Mouse (Mus musculus) heart, adult 2 months (tissue): ENCODE results near the gene Foxl2. TPM values are rescaled to one million over a fixed set of nuclear protein-coding genes. Genes with fewer than 3 reads are reported as not detected.

Experiments
- DNase-seq, 2 experiments: peaks; one replicate each; pipeline ENCODE4 v3.0.0; 2021
- H3K27ac ChIP-seq: fragments of 200-600 bp; 2 replicates; pipeline ENCODE4 v1.8.1; 2022
- H3K27me3 ChIP-seq: fragments of 200-500 bp; 2 replicates; pipeline ENCODE4 v1.6.1; 2012; ENCODE audit warnings: mild to moderate bottlenecking, low read length, inconsistent platforms, mixed read lengths; ENCODE audit not compliant: control insufficient read depth, insufficient read depth
- H3K36me3 ChIP-seq: fragments of 200-500 bp; 2 replicates; pipeline ENCODE4 v1.6.1; 2012; ENCODE audit warnings: low read length, inconsistent platforms; ENCODE audit not compliant: control insufficient read depth, insufficient read depth
- H3K4me1 ChIP-seq: fragments of 200-500 bp; 2 replicates; pipeline ENCODE4 v1.6.1; 2011; ENCODE audit warnings: low read length; ENCODE audit not compliant: control insufficient read depth, insufficient read depth
- H3K4me3 ChIP-seq: fragments of 200-600 bp; 2 replicates; pipeline ENCODE4 v1.8.1; 2022
- H3K79me2 ChIP-seq: fragments of 200-500 bp; replicated peaks from 2 replicates; pipeline ENCODE4 v1.6.1; 2012; ENCODE audit warnings: mild to moderate bottlenecking, inconsistent platforms, low read length, moderate library complexity, mixed read lengths; ENCODE audit not compliant: control insufficient read depth, insufficient read depth
- H3K9ac ChIP-seq: fragments of 200-500 bp; 2 replicates; pipeline ENCODE4 v1.6.1; 2012; ENCODE audit warnings: low read depth, mild to moderate bottlenecking, control low read depth, inconsistent platforms, low read length, mixed read lengths
- CTCF ChIP-seq: fragments of 200-600 bp; IDR thresholded peaks from 2 replicates; pipeline ENCODE4 v1.8.1; 2022; ENCODE audit warnings: antibody characterized with exemption, mild to moderate bottlenecking, moderate library complexity
- EP300 ChIP-seq: fragments of 200-500 bp; IDR thresholded peaks from 2 replicates; pipeline ENCODE4 v1.6.1; 2011; ENCODE audit warnings: low read depth, low read length, control low read depth; ENCODE audit not compliant: insufficient read depth
- POLR2A ChIP-seq: fragments of 200-500 bp; IDR thresholded peaks from 2 replicates; pipeline ENCODE4 v1.6.1; 2011; ENCODE audit warnings: mild to moderate bottlenecking, low read depth, low read length, control low read depth; ENCODE audit not compliant: insufficient read depth
- WGBS: fragments of 180-500 bp; shearing (Covaris S2); methylation state at CpG from one replicate; pipeline ENCODE4 v1.1.7; 2018; 5-methylcytosine and 5-hydroxymethylcytosine counted together
- intact Hi-C: fragments of 180-260 bp; cut with DNase I; formaldehyde crosslinking; loops from one replicate; pipeline ENCODE4 v1.15.1; 2025
- long read RNA-seq: library from polyadenylated mRNA; stranded (forward); transcript quantifications from one replicate; pipeline ENCODE4 v2.0.0, GENCODE M21; 2021
- polyA plus RNA-seq: library from polyadenylated mRNA; depleted of rRNA; stranded (reverse); fragments of >200 nt; gene quantifications from 2 replicates; pipeline ENCODE4 v1.2.3, GENCODE M21; 2012; rRNA removed
- total RNA-seq, 2 experiments: library from RNA; stranded (reverse); gene quantifications; 2 replicates each; pipeline ENCODE4 v1.2.3; 2021

Gene Foxl2
- total RNA-seq (not detected), polyA plus RNA-seq (not detected in 2 replicates)
- long read RNA-seq: 0 reads

GRCm38 (mm10) chr9:98955103-98955715 is at the start of gene Foxl2:
Gene Foxl2 (plus strand): TSS chr9:98955288.
- Histone ChIP-seq H3K9ac (no peak within 1 kb of the TSS), H3K27me3 (peaks cover 55% of the 10 kb centered on the region), H3K36me3 (no peaks in the 10 kb centered on the region), H3K79me2 (no peaks in the 10 kb centered on the region), H3K4me3 (peak within 1 kb of the TSS; percentile 45), H3K4me1 (peaks cover 2% of the 10 kb centered on the region; the same call in 1 of the 2 replicates), H3K27ac (no peak within 1 kb of the TSS)
- TF ChIP-seq EP300 (no peak), CTCF (no peak), POLR2A (no peak)
- WGBS: under 1% methylated on average over 56 of the region's 58 CpGs
- intact Hi-C loops: no loop called here
- DNase-seq: peak; percentile 26 to 51

GRCm38 (mm10) chr9:98920629-98921523 is 34.2 kb upstream of the Foxl2 start:
- Histone ChIP-seq H3K4me3 (no peak overlapping the region), H3K9ac (no peak overlapping the region), H3K36me3 (no peaks in the 10 kb centered on the region), H3K4me1 (no peaks in the 10 kb centered on the region), H3K79me2 (no peaks in the 10 kb centered on the region), H3K27ac (no peak overlapping the region), H3K27me3 (no peaks in the 10 kb centered on the region)
- intact Hi-C loops: no loop called here
- no peak for TF ChIP-seq EP300
- TF ChIP-seq CTCF: no peak
- no peak for TF ChIP-seq POLR2A
- no peak for DNase-seq
- WGBS: 86% methylated on average over 5 of the region's 5 CpGs

- WGBS: 29% methylated on average over 6 of the region's 6 CpGs
- no peak overlapping the region for H3K27ac ChIP-seq
- no peaks in the 10 kb centered on the region for H3K4me1 ChIP-seq
- H3K36me3 ChIP-seq: no peaks in the 10 kb centered on the region
- H3K9ac ChIP-seq: no peak overlapping the region
- no peaks in the 10 kb centered on the region for H3K79me2 ChIP-seq
- intact Hi-C loops: no loop called here
- no peak for DNase-seq
- H3K4me3 ChIP-seq: no peak overlapping the region
- H3K27me3 ChIP-seq: no peaks in the 10 kb centered on the region
- TF ChIP-seq CTCF: no peak
- TF ChIP-seq EP300: no peak
- no peak for TF ChIP-seq POLR2A
Observed at GRCm38 (mm10) chr9:98923119-98923518, 32.0 kb upstream of the Foxl2 start.

- Histone ChIP-seq H3K9ac (no peak overlapping the region), H3K4me3 (no peak overlapping the region), H3K27ac (no peak overlapping the region), H3K4me1 (no peaks in the 10 kb centered on the region), H3K36me3 (no peaks in the 10 kb centered on the region), H3K27me3 (no peaks in the 10 kb centered on the region), H3K79me2 (no peaks in the 10 kb centered on the region)
- TF ChIP-seq EP300 (no peak), CTCF (no peak), POLR2A (no peak)
- no peak for DNase-seq
- 52% methylated on average over 6 of the region's 6 CpGs for WGBS
- intact Hi-C loops: no loop called here
Observed at GRCm38 (mm10) chr9:98924183-98924582, 30.9 kb upstream of the Foxl2 start.

- WGBS: 94% methylated on average over 2 of the region's 2 CpGs
- Histone ChIP-seq H3K27me3 (peaks cover 1% of the 10 kb centered on the region; the same call in 1 of the 2 replicates), H3K4me1 (no peaks in the 10 kb centered on the region), H3K79me2 (no peaks in the 10 kb centered on the region), H3K9ac (no peak overlapping the region), H3K27ac (no peak overlapping the region), H3K36me3 (no peaks in the 10 kb centered on the region), H3K4me3 (no peak overlapping the region)
- no peak for DNase-seq
- intact Hi-C loops: no loop called here
- TF ChIP-seq POLR2A: no peak
- TF ChIP-seq EP300: no peak
- TF ChIP-seq CTCF: peak; percentile 48
Observed at GRCm38 (mm10) chr9:98929496-98929895, 25.6 kb upstream of the Foxl2 start.

GRCm38 (mm10) chr9:98932931-98933330 is 22.2 kb upstream of the Foxl2 start:
- intact Hi-C loops: no loop called here
- no peaks in the 10 kb centered on the region for H3K4me1 ChIP-seq
- TF ChIP-seq CTCF: no peak
- no peak overlapping the region for H3K4me3 ChIP-seq
- no peak for DNase-seq
- H3K9ac ChIP-seq: no peak overlapping the region
- H3K36me3 ChIP-seq: no peaks in the 10 kb centered on the region
- H3K27me3 ChIP-seq: peaks cover 1% of the 10 kb centered on the region; the same call in 1 of the 2 replicates
- 40% methylated on average over 6 of the region's 6 CpGs for WGBS
- H3K27ac ChIP-seq: no peak overlapping the region
- H3K79me2 ChIP-seq: no peaks in the 10 kb centered on the region
